Mouse (Mus musculus): ENCODE data around the gene Pisd. TPM values are rescaled to one million over a fixed set of nuclear protein-coding genes. Genes with fewer than 3 reads are reported as not detected.
A peak's percentile ranks its signal among the peaks of the same experiment; 100 is the strongest.
"Not testable (repeated sequence)": the region's sequence is repeated elsewhere in the genome, so short reads cannot be mapped to it uniquely, and the experiment has no call there.

Pisd gene
- polyA plus RNA-seq, 1 experiment from 2014 or later = 94.9 TPM

- ATAC-seq; H3K27ac ChIP-seq (ENCODE audit: low read depth, low read length); H3K9ac ChIP-seq (ENCODE audit: low read depth, low read length); H3K4me2 ChIP-seq (ENCODE audit: low read length); H3K36me3 ChIP-seq (ENCODE audit: control insufficient read depth, insufficient read depth, low read length); H3K9me3 ChIP-seq (ENCODE audit: control insufficient read depth, low read length); H3K4me3 ChIP-seq (ENCODE audit: low read length); H3K4me1 ChIP-seq (ENCODE audit: control insufficient read depth, insufficient read depth, low read depth, low read length); H3K27me3 ChIP-seq (replicated peaks; ENCODE audit: control insufficient read depth, insufficient read depth, low read length): not testable (repeated sequence)
- 90% methylated on average over 3 of the region's 3 CpGs for WGBS
These were observed 48.7 kb downstream of the Pisd start for GRCm38 (mm10) chr5:32736770-32737169.

DNA sequence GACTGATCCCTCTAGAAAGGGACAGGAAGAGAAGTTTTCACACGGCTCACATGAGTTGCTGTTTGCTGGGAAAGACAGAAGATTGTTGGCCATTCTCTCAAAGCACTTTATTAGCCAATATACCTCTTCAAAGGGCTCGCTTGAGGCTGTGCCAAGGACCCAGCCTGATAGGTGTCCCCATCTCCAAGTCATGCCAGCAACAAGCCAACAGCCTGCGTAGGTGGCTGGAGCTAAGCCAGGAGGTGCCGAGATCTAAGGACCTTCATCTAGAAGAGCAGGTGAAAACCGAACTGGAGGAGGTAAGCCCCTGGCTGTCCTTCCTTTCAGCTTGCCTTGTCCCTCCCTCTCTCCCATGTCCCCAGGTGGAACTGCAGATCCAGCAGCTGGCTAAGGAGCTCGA lies 49.7 kb downstream of the Pisd start:
- Histone ChIP-seq H3K36me3 (ENCODE audit: control insufficient read depth, insufficient read depth, low read length) (peaks cover 4% of the 10 kb centered on the region), H3K4me1 (ENCODE audit: control insufficient read depth, insufficient read depth, low read depth, low read length) (no peaks in the 10 kb centered on the region), H3K4me3 (ENCODE audit: low read length) (no peak overlapping the region), H3K4me2 (ENCODE audit: low read length) (no peak overlapping the region), H3K27me3 (replicated peaks; ENCODE audit: control insufficient read depth, insufficient read depth, low read length) (no peaks in the 10 kb centered on the region), H3K9ac (ENCODE audit: low read depth, low read length) (no peak overlapping the region), H3K9me3 (ENCODE audit: control insufficient read depth, low read length) (no peaks in the 10 kb centered on the region), H3K27ac (ENCODE audit: low read depth, low read length) (no peak overlapping the region)
- WGBS = 89% methylated on average over 6 of the region's 6 CpGs
- no peak for ATAC-seq

- H3K4me1 ChIP-seq (ENCODE audit: control insufficient read depth, insufficient read depth, low read depth, low read length); H3K27me3 ChIP-seq (replicated peaks; ENCODE audit: control insufficient read depth, insufficient read depth, low read length); H3K27ac ChIP-seq (ENCODE audit: low read depth, low read length); H3K4me3 ChIP-seq (ENCODE audit: low read length); H3K4me2 ChIP-seq (ENCODE audit: low read length); H3K9me3 ChIP-seq (ENCODE audit: control insufficient read depth, low read length); H3K36me3 ChIP-seq (ENCODE audit: control insufficient read depth, insufficient read depth, low read length); H3K9ac ChIP-seq (ENCODE audit: low read depth, low read length): not testable (repeated sequence)
- WGBS = 97% methylated on average over 6 of the region's 6 CpGs
- peak; percentile 56; the same call in 1 of the 2 replicates for ATAC-seq
These were observed 51.6 kb downstream of the Pisd start for GRCm38 (mm10) chr5:32733892-32734291.

- no peak for ATAC-seq
- Histone ChIP-seq H3K4me1 (ENCODE audit: control insufficient read depth, insufficient read depth, low read depth, low read length) (no peaks in the 10 kb centered on the region), H3K9me3 (ENCODE audit: control insufficient read depth, low read length) (no peaks in the 10 kb centered on the region), H3K27me3 (replicated peaks; ENCODE audit: control insufficient read depth, insufficient read depth, low read length) (no peaks in the 10 kb centered on the region), H3K4me2 (ENCODE audit: low read length) (no peak overlapping the region), H3K9ac (ENCODE audit: low read depth, low read length) (no peak overlapping the region), H3K4me3 (ENCODE audit: low read length) (no peak overlapping the region), H3K36me3 (ENCODE audit: control insufficient read depth, insufficient read depth, low read length) (peaks cover 4% of the 10 kb centered on the region), H3K27ac (ENCODE audit: low read depth, low read length) (no peak overlapping the region)
- 86% methylated on average over 8 of the region's 8 CpGs for WGBS
These were observed 56.6 kb downstream of the Pisd start for GRCm38 (mm10) chr5:32728851-32729250.

- 92% methylated on average over 7 of the region's 7 CpGs for WGBS
- ATAC-seq = no peak
- peaks cover 1% of the 10 kb centered on the region for H3K36me3 ChIP-seq (ENCODE audit: control insufficient read depth, insufficient read depth, low read length)
These were observed 57.1 kb downstream of the Pisd start for GRCm38 (mm10) chr5:32728300-32728699.

DNA sequence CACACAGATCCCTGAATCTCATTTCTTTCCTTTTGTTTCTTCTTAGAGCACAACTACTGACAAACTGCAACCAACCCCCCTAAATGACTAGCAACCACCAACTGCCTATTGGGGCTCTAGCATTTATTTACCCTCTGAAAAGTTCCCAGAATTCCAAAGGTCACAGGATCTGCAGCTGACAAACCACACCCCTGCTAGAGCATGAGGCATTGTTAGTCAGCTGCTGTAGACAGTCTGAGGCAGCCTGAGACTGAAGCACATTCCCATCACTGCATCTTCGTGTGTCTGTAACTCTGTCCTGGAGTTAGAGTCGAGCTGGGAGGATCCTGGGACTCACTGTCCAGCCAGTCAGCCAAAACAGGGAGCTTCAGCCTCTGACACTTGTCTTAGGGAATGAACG lies 60.0 kb downstream of the Pisd start:
- not testable (repeated sequence) for H3K9me3 ChIP-seq (ENCODE audit: control insufficient read depth, low read length); H3K4me3 ChIP-seq (ENCODE audit: low read length); ATAC-seq; H3K36me3 ChIP-seq (ENCODE audit: control insufficient read depth, insufficient read depth, low read length); H3K4me1 ChIP-seq (ENCODE audit: control insufficient read depth, insufficient read depth, low read depth, low read length); H3K4me2 ChIP-seq (ENCODE audit: low read length); H3K27ac ChIP-seq (ENCODE audit: low read depth, low read length); H3K9ac ChIP-seq (ENCODE audit: low read depth, low read length); H3K27me3 ChIP-seq (replicated peaks; ENCODE audit: control insufficient read depth, insufficient read depth, low read length)
- 63% methylated on average over 3 of the region's 3 CpGs for WGBS

More at GRCm38 (mm10) chr5:32728300-32728699, 57.1 kb downstream of the Pisd start:
- Histone ChIP-seq H3K4me2 (ENCODE audit: low read length) (no peak overlapping the region), H3K9me3 (ENCODE audit: control insufficient read depth, low read length) (no peaks in the 10 kb centered on the region), H3K4me1 (ENCODE audit: control insufficient read depth, insufficient read depth, low read depth, low read length) (no peaks in the 10 kb centered on the region), H3K27me3 (replicated peaks; ENCODE audit: control insufficient read depth, insufficient read depth, low read length) (no peaks in the 10 kb centered on the region), H3K4me3 (ENCODE audit: low read length) (no peak overlapping the region), H3K27ac (ENCODE audit: low read depth, low read length) (no peak overlapping the region), H3K9ac (ENCODE audit: low read depth, low read length) (no peak overlapping the region)

- no peaks in the 10 kb centered on the region for H3K27me3 ChIP-seq (replicated peaks; ENCODE audit: control insufficient read depth, insufficient read depth, low read length)
- no peak overlapping the region for H3K4me3 ChIP-seq (ENCODE audit: low read length)
- 86% methylated on average over 7 of the region's 7 CpGs for WGBS
- no peaks in the 10 kb centered on the region for H3K36me3 ChIP-seq (ENCODE audit: control insufficient read depth, insufficient read depth, low read length)
- no peak overlapping the region for H3K27ac ChIP-seq (ENCODE audit: low read depth, low read length)
- no peaks in the 10 kb centered on the region for H3K9me3 ChIP-seq (ENCODE audit: control insufficient read depth, low read length)
- no peak overlapping the region for H3K9ac ChIP-seq (ENCODE audit: low read depth, low read length)
- no peak overlapping the region for H3K4me2 ChIP-seq (ENCODE audit: low read length)
- ATAC-seq = no peak
- H3K4me1 ChIP-seq (ENCODE audit: control insufficient read depth, insufficient read depth, low read depth, low read length) = no peaks in the 10 kb centered on the region
These were observed 61.5 kb downstream of the Pisd start for GRCm38 (mm10) chr5:32723981-32724380.

DNA sequence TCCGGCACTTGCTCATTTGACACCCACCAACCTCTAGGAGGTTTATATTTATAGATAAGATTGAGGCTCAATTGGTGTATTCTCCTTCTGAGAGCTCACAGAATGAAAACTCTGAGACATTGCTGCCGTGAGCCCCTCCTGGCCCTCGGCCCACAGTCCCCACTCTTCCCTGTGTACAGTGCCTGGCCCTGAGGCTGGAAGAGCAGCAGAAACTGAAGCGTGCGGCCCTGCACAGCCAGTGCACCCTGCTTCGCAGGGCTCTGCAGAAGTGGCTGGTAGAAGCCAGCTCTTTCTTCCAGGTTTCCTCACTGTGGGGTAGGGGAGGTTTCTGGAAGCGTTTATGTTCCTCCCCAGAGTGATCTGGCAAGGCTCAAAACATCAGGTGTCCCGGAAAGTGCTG lies 62.7 kb downstream of the Pisd start:
- H3K27ac ChIP-seq (ENCODE audit: low read depth, low read length); ATAC-seq; H3K9ac ChIP-seq (ENCODE audit: low read depth, low read length); H3K27me3 ChIP-seq (replicated peaks; ENCODE audit: control insufficient read depth, insufficient read depth, low read length); H3K4me3 ChIP-seq (ENCODE audit: low read length); H3K9me3 ChIP-seq (ENCODE audit: control insufficient read depth, low read length); H3K4me2 ChIP-seq (ENCODE audit: low read length); H3K4me1 ChIP-seq (ENCODE audit: control insufficient read depth, insufficient read depth, low read depth, low read length); H3K36me3 ChIP-seq (ENCODE audit: control insufficient read depth, insufficient read depth, low read length): not testable (repeated sequence)
- WGBS = 78% methylated on average over 8 of the region's 8 CpGs

DNA sequence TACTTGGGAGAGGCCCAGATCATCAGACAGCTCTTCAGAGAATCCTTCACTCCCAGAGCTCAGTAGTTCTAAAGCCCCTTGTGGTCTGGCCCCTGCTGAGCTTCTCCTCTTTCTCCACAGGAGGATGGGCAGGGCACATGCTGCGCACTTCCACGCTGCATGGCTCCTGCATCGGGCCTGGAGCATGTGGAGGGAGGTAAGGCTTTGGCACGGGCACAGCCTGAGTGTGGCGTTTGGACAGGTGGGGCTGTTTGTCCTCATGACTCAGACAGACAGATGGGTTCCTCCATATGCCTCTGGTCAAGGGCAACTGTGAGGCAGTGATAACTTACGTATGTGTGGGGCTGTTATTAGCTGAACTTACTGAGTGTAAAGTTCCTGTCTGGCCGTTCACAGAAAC lies 63.2 kb downstream of the Pisd start:
- 71% methylated on average over 7 of the region's 7 CpGs for WGBS
- Histone ChIP-seq H3K9ac (ENCODE audit: low read depth, low read length) (no peak overlapping the region), H3K9me3 (ENCODE audit: control insufficient read depth, low read length) (no peaks in the 10 kb centered on the region), H3K4me2 (ENCODE audit: low read length) (no peak overlapping the region), H3K4me3 (ENCODE audit: low read length) (no peak overlapping the region), H3K4me1 (ENCODE audit: control insufficient read depth, insufficient read depth, low read depth, low read length) (no peaks in the 10 kb centered on the region), H3K27me3 (replicated peaks; ENCODE audit: control insufficient read depth, insufficient read depth, low read length) (no peaks in the 10 kb centered on the region), H3K36me3 (ENCODE audit: control insufficient read depth, insufficient read depth, low read length) (no peaks in the 10 kb centered on the region), H3K27ac (ENCODE audit: low read depth, low read length) (no peak overlapping the region)
- no peak for ATAC-seq

- Histone ChIP-seq H3K9ac (ENCODE audit: low read depth, low read length) (no peak overlapping the region), H3K4me3 (ENCODE audit: low read length) (no peak overlapping the region), H3K27ac (ENCODE audit: low read depth, low read length) (no peak overlapping the region), H3K36me3 (ENCODE audit: control insufficient read depth, insufficient read depth, low read length) (no peaks in the 10 kb centered on the region), H3K4me2 (ENCODE audit: low read length) (no peak overlapping the region), H3K9me3 (ENCODE audit: control insufficient read depth, low read length) (no peaks in the 10 kb centered on the region), H3K4me1 (ENCODE audit: control insufficient read depth, insufficient read depth, low read depth, low read length) (no peaks in the 10 kb centered on the region), H3K27me3 (replicated peaks; ENCODE audit: control insufficient read depth, insufficient read depth, low read length) (no peaks in the 10 kb centered on the region)
- 70% methylated on average over 3 of the region's 3 CpGs for WGBS
- ATAC-seq = no peak
These were observed 64.1 kb downstream of the Pisd start for GRCm38 (mm10) chr5:32721316-32721715.
